Mouse (Mus musculus) kidney, adult 18-20 months (tissue): Measurements from ENCODE around the gene Dpf3.

ENCODE experiments used
- DNase-seq: peaks from one replicate; pipeline ENCODE4 v3.0.0; 2021

Dpf3 gene

DNA sequence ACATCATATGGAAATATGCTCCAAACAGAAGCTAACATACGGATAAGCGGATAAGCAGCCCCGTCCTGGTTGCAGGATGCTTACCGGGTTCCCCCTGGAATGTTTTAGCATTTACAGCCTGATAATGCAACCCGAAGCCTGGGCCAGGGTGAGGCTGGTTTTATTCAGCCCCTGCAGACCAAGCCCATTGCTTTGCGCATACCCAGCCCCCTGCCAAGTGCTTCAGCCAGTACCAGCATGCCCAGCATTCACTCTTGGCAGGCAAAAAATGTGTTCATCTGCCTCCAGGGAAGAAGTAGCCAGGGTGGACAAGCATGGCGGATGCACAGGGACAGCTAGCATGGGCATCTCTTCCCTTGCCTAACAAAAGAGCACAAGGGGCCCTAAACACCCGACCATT is 279.5 kb downstream of the Dpf3 start:
- no peak for DNase-seq

DNA sequence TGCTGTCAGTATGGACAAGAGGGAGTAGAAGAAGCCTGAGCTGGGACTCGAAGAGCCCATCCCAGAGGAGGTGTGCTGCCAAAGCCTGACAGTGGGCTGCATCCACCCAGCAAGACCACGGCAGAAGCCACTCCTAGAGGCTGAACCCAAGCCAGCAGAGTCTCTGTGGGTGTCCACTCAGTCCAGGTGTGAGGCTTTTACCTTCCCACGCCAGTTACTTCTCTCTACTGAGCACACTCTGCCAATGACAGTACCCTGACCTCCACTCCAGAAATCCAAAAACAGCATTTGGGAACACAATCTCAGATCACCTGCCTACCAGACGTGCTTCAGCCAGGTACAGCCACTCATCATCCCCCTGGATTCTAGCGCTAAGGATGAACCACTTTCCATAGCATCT is 280.0 kb downstream of the Dpf3 start:
- no peak for DNase-seq

DNA sequence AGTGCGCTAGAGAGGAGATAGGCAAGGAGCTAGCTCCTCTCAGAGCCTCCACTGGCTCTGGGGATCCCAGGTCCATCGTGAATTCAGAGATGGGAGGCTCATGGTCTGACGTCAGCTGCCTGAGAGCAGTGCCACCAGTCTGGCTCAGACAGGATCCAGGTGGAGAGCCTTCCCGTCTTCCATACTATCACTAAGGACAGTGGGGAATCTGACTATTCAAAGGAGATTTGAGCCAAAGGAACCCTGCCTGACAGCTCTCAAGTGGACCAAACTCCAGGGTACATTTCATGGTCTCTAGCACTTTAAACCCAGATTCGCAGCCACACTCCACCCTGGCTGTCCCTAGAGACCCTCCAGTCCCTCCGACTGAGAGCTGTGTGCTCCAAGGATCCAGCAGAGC is 280.6 kb downstream of the Dpf3 start:
- DNase-seq, result no peak

DNA sequence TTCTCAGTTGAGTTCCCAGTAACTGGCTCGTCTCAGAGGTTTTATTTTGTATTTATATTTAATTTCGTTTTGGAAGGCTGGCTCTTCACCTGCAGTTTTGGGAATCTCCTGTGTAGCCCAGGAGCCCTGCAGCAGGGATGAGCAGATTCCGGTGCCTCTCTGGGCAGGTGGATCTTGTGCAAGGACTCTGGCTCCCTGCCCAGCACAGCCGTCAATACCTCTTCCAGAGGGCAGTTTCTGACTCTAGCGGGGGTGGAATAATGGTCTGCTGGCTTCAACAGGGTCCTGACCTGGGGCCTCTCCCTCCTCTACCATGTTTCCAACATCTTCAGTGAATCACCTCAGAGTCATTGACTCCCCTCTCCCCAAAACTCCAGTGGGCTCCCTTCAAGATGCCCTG is 283.2 kb downstream of the Dpf3 start:
- DNase-seq, result no peak

DNA sequence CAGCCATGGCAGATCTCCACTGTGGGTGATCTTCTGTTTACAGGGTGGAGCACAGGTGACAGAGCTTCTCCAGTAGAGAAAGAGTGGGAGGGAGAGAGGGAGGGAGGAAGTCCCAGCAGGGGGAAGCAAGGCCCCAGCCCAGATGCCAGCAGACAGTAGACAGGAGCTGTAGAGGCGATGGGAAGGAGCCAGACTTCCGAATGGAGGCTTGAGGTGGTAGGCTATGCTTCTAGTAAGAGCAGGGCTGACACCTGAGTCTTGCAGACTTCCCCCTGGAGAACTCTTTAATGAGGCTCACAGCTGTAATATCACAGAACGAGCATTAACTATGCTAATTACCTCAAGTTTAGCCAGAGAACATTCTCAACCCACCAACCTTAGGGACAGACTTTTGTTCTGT is 285.8 kb downstream of the Dpf3 start:
- no peak for DNase-seq

DNA sequence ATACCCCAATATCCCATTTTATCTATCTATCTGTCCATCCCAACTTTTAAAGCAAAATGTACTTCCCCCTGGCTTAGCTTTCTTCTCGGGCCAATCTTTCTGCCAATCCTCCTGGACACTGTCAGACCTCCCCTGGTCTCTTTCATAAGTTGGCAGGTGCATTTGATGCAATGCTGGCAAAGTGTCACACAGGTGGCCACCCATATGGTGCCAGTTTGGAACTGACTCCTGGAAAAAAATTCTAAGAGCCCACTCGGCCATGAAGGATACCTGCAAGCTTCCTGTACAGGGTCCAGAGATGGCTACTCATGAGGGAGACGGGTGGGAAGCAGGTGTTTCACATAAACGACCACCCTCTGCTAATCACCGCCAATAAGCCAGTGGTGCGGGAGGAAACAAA is 307.0 kb downstream of the Dpf3 start:
- no peak for DNase-seq

DNA sequence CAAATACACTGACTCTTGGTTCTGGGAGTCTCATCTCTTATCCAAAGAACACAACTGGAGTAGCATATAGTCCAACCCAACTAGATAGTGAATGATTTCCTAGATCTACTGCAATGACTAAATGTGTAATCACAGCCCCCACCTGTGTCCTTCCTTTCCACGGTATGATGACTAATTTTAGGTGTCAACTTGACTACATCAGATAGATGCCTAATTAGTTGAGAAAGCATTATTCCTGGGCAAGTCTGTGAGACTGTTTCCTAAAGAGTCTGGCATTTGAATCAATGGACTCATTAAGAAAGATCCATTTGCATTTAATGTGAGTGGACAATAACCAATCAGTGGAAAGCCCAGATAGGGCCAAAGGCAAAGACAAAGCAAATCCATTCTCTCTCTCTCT is 307.7 kb downstream of the Dpf3 start:
- no peak for DNase-seq

DNA sequence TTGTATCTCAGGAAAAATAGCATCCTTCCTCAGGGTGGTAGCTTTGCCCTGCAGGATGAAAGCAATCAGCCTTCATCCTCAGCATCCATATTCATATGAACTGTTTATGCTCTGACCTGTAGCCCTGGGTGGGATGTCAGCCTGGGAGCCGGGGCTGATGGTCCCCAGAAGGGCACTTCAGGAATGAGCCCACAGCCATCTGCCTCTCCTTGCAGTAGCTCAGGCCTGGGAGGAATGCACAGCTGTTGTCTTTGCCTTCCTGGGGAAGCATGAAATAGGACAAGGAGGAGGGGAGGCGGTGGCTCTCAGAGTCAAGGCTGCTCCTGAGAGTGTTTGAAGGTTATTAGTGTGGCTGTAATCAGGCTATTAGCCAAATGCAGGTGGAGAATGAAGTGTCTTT is 308.7 kb downstream of the Dpf3 start:
- no peak for DNase-seq

DNA sequence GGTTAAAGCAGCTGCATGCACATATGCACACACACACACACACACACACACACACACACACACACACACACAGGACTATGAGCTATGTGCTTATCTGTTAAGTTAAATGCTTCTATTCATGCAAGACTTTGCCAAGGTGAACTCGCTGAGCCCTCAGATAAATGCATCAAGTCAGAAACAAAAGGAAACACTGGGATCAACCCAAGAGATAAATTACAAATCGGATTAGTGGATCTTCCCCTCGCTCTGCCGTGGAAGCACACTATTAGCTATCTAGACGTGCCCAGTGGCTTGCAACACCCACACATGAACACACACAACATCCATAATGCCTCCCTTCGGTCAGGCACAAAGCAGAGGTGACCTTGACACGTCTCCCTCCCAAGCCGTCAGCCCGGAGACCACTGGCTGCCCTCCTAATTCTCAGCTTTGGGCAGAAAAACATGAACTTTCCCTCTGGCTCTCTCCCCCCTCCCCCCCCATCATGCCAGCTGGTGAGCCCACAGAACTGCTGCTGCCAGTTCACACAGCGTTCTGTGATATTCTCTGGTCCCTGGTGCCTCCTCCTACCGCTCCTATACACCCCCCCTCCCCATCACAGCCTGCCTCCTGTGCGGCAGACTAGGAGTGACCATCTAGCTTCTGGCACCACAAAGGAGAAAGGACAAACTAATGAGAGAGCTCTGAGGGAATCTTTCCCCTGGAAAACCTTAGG is 317.9 kb downstream of the Dpf3 start:
- DNase-seq, result no peak

DNA sequence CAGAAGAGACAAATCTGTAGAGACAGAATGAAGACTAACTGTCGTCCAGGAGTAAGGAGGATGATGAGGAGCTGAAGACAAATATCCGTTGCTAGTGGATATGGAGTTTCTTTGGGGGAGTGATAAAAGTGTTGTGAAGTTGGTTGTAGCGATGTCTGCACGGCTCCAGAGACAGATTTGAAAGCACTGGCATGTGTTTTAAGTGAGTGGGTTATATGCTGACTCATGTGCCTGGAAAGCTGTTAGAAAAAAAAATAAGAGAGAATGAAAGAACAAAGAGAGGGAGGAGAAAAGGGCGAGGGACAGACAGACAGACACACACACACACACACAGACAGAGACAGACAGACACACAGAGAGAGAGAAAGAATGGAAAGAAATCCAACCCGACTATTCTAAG is 319.2 kb downstream of the Dpf3 start:
- DNase-seq, result no peak

DNA sequence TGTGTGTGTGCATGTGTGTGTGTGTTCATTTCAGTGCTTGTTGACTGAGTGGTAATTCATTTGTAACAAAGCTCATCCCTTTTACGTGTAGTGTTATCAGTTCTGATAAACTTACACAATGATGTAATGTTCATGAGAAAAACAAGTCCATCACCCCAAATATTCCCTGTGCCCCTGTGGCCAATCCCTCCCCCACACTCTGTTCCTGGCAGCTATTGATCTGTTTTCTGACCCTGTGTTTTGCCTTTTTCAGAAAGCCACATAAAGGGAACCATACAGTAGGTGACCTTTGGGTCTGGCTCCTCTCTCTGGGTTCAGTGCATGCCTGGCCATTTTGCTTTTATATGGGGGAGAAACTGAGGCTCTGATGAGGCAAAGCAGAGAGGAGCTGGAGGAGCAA is 322.5 kb downstream of the Dpf3 start:
- DNase-seq, result no peak
